Mouse (Mus musculus) macrophage (primary cell): ENCODE measurements around the gene F13b. TPM values are rescaled to one million over a fixed set of nuclear protein-coding genes. Genes with fewer than 3 reads are reported as not detected.

ENCODE experiments used
- H3K27ac ChIP-seq: fragments of 350-480 bp; formaldehyde crosslinking; 2 replicates; pipeline ENCODE4 v1.9.0; 2021
- H3K36me3 ChIP-seq: fragments of 350-480 bp; formaldehyde crosslinking; 2 replicates; pipeline ENCODE4 v1.9.0; 2021; ENCODE audit errors: inconsistent target
- H3K4me3 ChIP-seq: fragments of 350-480 bp; formaldehyde crosslinking; 2 replicates; pipeline ENCODE4 v1.9.0; 2021; ENCODE audit errors: inconsistent target
- H3K79me2 ChIP-seq: fragments of 350-480 bp; formaldehyde crosslinking; 2 replicates; pipeline ENCODE4 v1.9.0; 2021; ENCODE audit errors: inconsistent target
- WGBS: methylation state at CpG from one replicate; pipeline ENCODE4 v1.1.7; 2026; ENCODE audit warnings: inconsistent platforms; ENCODE audit not compliant: missing documents; 5-methylcytosine and 5-hydroxymethylcytosine counted together
- polyA plus RNA-seq: library from polyadenylated mRNA; stranded (reverse); fragments of 250-400 nt; gene quantifications from 3 replicates; pipeline ENCODE4 v1.2.4, GENCODE M21; 2018; ENCODE audit warnings: inconsistent platforms

F13b gene
- polyA plus RNA-seq, 1 experiment from 2014 or later = not detected

- no peaks in the 10 kb centered on the region for H3K36me3 ChIP-seq
- WGBS = 69% methylated on average over 1 of the region's 1 CpGs
- H3K4me3 ChIP-seq = no peak within 1 kb of the TSS
- H3K79me2 ChIP-seq = no peaks in the 10 kb centered on the region
- no peak within 1 kb of the TSS for H3K27ac ChIP-seq
Observed at GRCm38 (mm10) chr1:139560024-139560423, 58.5 kb downstream of the F13b start, which contains the start of gene Cfhr1. Cfhr1 (minus strand) TSS chr1:139560272.

Other genes starting within 250 kb of the F13b start
- not detected in 3 replicates for gene Crb1, start 124.6 kb upstream of the F13b start, polyA plus RNA-seq
- gene Zbtb41, start 79.4 kb upstream of the F13b start, polyA plus RNA-seq = 4.1 to 6.7 TPM (median 6.1 TPM) in 3 replicates
- gene Aspm, start 46.9 kb upstream of the F13b start, polyA plus RNA-seq = 0.09 to 1.1 TPM (median 0.88 TPM) in 3 replicates
- not detected in 3 replicates for gene Cfhr1, start 58.6 kb downstream of the F13b start, polyA plus RNA-seq